Mouse (Mus musculus) small intestine, adult 2 months (tissue): ENCODE data around the gene Calcoco1.

Experiments used
- CTCF ChIP-seq: fragments of 200-500 bp; IDR thresholded peaks from 2 replicates; pipeline ENCODE4 v1.5.1; 2012; ENCODE audit warnings: low read depth, mild to moderate bottlenecking, control low read depth, inconsistent platforms, low read length, moderate library complexity, mixed read lengths; ENCODE audit not compliant: insufficient replicate concordance, insufficient read length; ENCODE audit errors: extremely low read depth
- POLR2A ChIP-seq: fragments of 200-500 bp; IDR thresholded peaks from 2 replicates; pipeline ENCODE4 v1.6.1; 2012; ENCODE audit warnings: low read depth, mild to moderate bottlenecking, control low read depth, inconsistent platforms, low read length, moderate library complexity

GRCm38 (mm10) chr15:102746126-102746487 lies 24.1 kb upstream of the Calcoco1 start:
- TF ChIP-seq CTCF (no peak), POLR2A (no peak)
